Mouse (Mus musculus) hindbrain, embryonic 16.5 days (tissue): Measurements from ENCODE around the gene Vwa8. TPM values are rescaled to one million over a fixed set of nuclear protein-coding genes. Genes with fewer than 3 reads are reported as not detected.

Experiments used
- ATAC-seq: fragments of 200-750 bp; cut with Nextera tagmentation; 2 replicates; pipeline ENCODE4 v1.8.0; 2017; ENCODE audit warnings: moderate TSS enrichment, moderate library complexity
- H3K27ac ChIP-seq: fragments of 300-500 bp; sonication (generic); 2 replicates; pipeline ENCODE4 v1.5.1; 2014; ENCODE audit warnings: low read depth, mild to moderate bottlenecking, control low read depth, low read length, moderate library complexity
- H3K27me3 ChIP-seq: fragments of 300-500 bp; sonication (generic); replicated peaks from 2 replicates; pipeline ENCODE4 v1.6.1; 2014; ENCODE audit warnings: low read length; ENCODE audit not compliant: control insufficient read depth, insufficient read depth
- H3K36me3 ChIP-seq: fragments of 300-500 bp; sonication (generic); 2 replicates; pipeline ENCODE4 v1.6.1; 2014; ENCODE audit warnings: mild to moderate bottlenecking, low read length, moderate library complexity, mixed read lengths; ENCODE audit not compliant: control insufficient read depth, insufficient read depth
- H3K4me1 ChIP-seq: fragments of 300-500 bp; sonication (generic); 2 replicates; pipeline ENCODE4 v1.6.1; 2014; ENCODE audit warnings: low read depth, low read length; ENCODE audit not compliant: control insufficient read depth, insufficient read depth
- H3K4me2 ChIP-seq: fragments of 300-500 bp; sonication (generic); 2 replicates; pipeline ENCODE4 v1.6.1; 2014; ENCODE audit warnings: mild to moderate bottlenecking, low read length, control low read depth, moderate library complexity
- H3K4me3 ChIP-seq: fragments of 300-500 bp; sonication (generic); 2 replicates; pipeline ENCODE4 v1.5.1; 2014; ENCODE audit warnings: mild to moderate bottlenecking, low read length, control low read depth, moderate library complexity
- H3K9ac ChIP-seq: fragments of 300-500 bp; sonication (generic); 2 replicates; pipeline ENCODE4 v1.6.1; 2014; ENCODE audit warnings: low read depth, mild to moderate bottlenecking, control low read depth, low read length, moderate library complexity
- H3K9me3 ChIP-seq: fragments of 300-500 bp; sonication (generic); 2 replicates; pipeline ENCODE4 v1.6.1; 2014; ENCODE audit warnings: mild to moderate bottlenecking, low read length, moderate library complexity; ENCODE audit not compliant: control insufficient read depth
- WGBS: fragments of 180-500 bp; shearing (Covaris S2); extraction: QIAGEN DNeasy Blood & Tissue Kit; methylation state at CpG from one replicate; pipeline ENCODE4 v1.1.7; 2014; 5-methylcytosine and 5-hydroxymethylcytosine counted together
- polyA plus RNA-seq: library from polyadenylated mRNA; unstranded; fragments of >200 nt; fragmentation: Nextera tagmentation; extraction: Ambion mirVana; gene quantifications from 2 replicates; pipeline ENCODE4 v1.2.1, GENCODE M21; 2015

Vwa8 gene
- polyA plus RNA-seq, 1 experiment from 2014 or later: 7.9 TPM

- 91% methylated on average over 8 of the region's 8 CpGs for WGBS
- H3K4me3 ChIP-seq: no peak overlapping the region
- H3K36me3 ChIP-seq: no peaks in the 10 kb centered on the region
- H3K4me2 ChIP-seq: no peak overlapping the region
- no peak overlapping the region for H3K27ac ChIP-seq
- no peak overlapping the region for H3K9ac ChIP-seq
- no peaks in the 10 kb centered on the region for H3K9me3 ChIP-seq
- no peak for ATAC-seq
- H3K27me3 ChIP-seq: no peaks in the 10 kb centered on the region; the same call in 1 of the 2 replicates
- peaks cover 13% of the 10 kb centered on the region for H3K4me1 ChIP-seq
Observed at GRCm38 (mm10) chr14:79159451-79159850, 310.6 kb downstream of the Vwa8 start.

GRCm38 (mm10) chr14:79160486-79160885 lies 311.6 kb downstream of the Vwa8 start:
- no peak for ATAC-seq
- no peak overlapping the region for H3K9ac ChIP-seq
- H3K4me2 ChIP-seq: no peak overlapping the region
- no peaks in the 10 kb centered on the region; the same call in 1 of the 2 replicates for H3K27me3 ChIP-seq
- H3K4me3 ChIP-seq: no peak overlapping the region
- peaks cover 10% of the 10 kb centered on the region for H3K4me1 ChIP-seq
- H3K9me3 ChIP-seq: no peaks in the 10 kb centered on the region
- no peaks in the 10 kb centered on the region for H3K36me3 ChIP-seq
- H3K27ac ChIP-seq: no peak overlapping the region
- WGBS: 79% methylated on average over 10 of the region's 10 CpGs

GRCm38 (mm10) chr14:79160966-79161365 lies 312.1 kb downstream of the Vwa8 start:
- Histone ChIP-seq H3K4me3 (no peak overlapping the region), H3K27ac (no peak overlapping the region), H3K27me3 (no peaks in the 10 kb centered on the region; the same call in 1 of the 2 replicates), H3K4me1 (peaks cover 10% of the 10 kb centered on the region), H3K36me3 (no peaks in the 10 kb centered on the region), H3K9ac (no peak overlapping the region), H3K4me2 (no peak overlapping the region), H3K9me3 (no peaks in the 10 kb centered on the region)
- WGBS: 92% methylated on average over 7 of the region's 7 CpGs
- ATAC-seq: no peak

- Histone ChIP-seq H3K27me3 (no peaks in the 10 kb centered on the region; the same call in 1 of the 2 replicates), H3K4me3 (no peak overlapping the region), H3K27ac (no peak overlapping the region), H3K9me3 (no peaks in the 10 kb centered on the region), H3K4me1 (peaks cover 10% of the 10 kb centered on the region), H3K4me2 (no peak overlapping the region), H3K9ac (no peak overlapping the region), H3K36me3 (no peaks in the 10 kb centered on the region)
- ATAC-seq: no peak
- WGBS: 89% methylated on average over 9 of the region's 9 CpGs
Observed at GRCm38 (mm10) chr14:79161741-79162140, 312.9 kb downstream of the Vwa8 start.

- Histone ChIP-seq H3K27ac (no peak overlapping the region), H3K4me2 (no peak overlapping the region), H3K4me1 (peaks cover 2% of the 10 kb centered on the region; the same call in 1 of the 2 replicates), H3K4me3 (no peak overlapping the region), H3K9ac (no peak overlapping the region), H3K9me3 (no peaks in the 10 kb centered on the region), H3K36me3 (no peaks in the 10 kb centered on the region), H3K27me3 (no peaks in the 10 kb centered on the region; the same call in 1 of the 2 replicates)
- ATAC-seq: no peak; the same call in 1 of the 2 replicates
- WGBS: 51% methylated on average over 9 of the region's 9 CpGs
Observed at GRCm38 (mm10) chr14:79162678-79163077, 313.8 kb downstream of the Vwa8 start.

- no peaks in the 10 kb centered on the region for H3K36me3 ChIP-seq
- no peaks in the 10 kb centered on the region for H3K9me3 ChIP-seq
- H3K4me1 ChIP-seq: no peaks in the 10 kb centered on the region
- no peak for ATAC-seq
- H3K9ac ChIP-seq: no peak overlapping the region
- H3K4me2 ChIP-seq: no peak overlapping the region
- 81% methylated on average over 4 of the region's 4 CpGs for WGBS
- no peak overlapping the region for H3K4me3 ChIP-seq
- no peak overlapping the region for H3K27ac ChIP-seq
- H3K27me3 ChIP-seq: no peaks in the 10 kb centered on the region; the same call in 1 of the 2 replicates
Observed at GRCm38 (mm10) chr14:79164334-79164733, 315.5 kb downstream of the Vwa8 start.

- ATAC-seq: no peak
- Histone ChIP-seq H3K9ac (no peak overlapping the region), H3K4me1 (no peaks in the 10 kb centered on the region), H3K27me3 (no peaks in the 10 kb centered on the region; the same call in 1 of the 2 replicates), H3K9me3 (no peaks in the 10 kb centered on the region), H3K36me3 (no peaks in the 10 kb centered on the region), H3K4me3 (no peak overlapping the region), H3K27ac (no peak overlapping the region), H3K4me2 (no peak overlapping the region)
- WGBS: 97% methylated on average over 2 of the region's 2 CpGs
Observed at GRCm38 (mm10) chr14:79164925-79165324, 316.1 kb downstream of the Vwa8 start.

GRCm38 (mm10) chr14:79174526-79174925 lies 325.7 kb downstream of the Vwa8 start:
- no peak overlapping the region for H3K9ac ChIP-seq
- ATAC-seq: no peak
- H3K36me3 ChIP-seq: peaks cover 3% of the 10 kb centered on the region; the same call in 1 of the 2 replicates
- no peak overlapping the region for H3K4me3 ChIP-seq
- H3K27ac ChIP-seq: no peak overlapping the region
- H3K27me3 ChIP-seq: no peaks in the 10 kb centered on the region
- WGBS: 95% methylated on average over 4 of the region's 4 CpGs
- no peak overlapping the region for H3K4me2 ChIP-seq
- no peaks in the 10 kb centered on the region for H3K4me1 ChIP-seq
- no peaks in the 10 kb centered on the region for H3K9me3 ChIP-seq

- Histone ChIP-seq H3K9ac (no peak overlapping the region), H3K9me3 (no peaks in the 10 kb centered on the region), H3K27me3 (no peaks in the 10 kb centered on the region), H3K27ac (no peak overlapping the region), H3K4me1 (no peaks in the 10 kb centered on the region), H3K36me3 (peaks cover 3% of the 10 kb centered on the region; the same call in 1 of the 2 replicates), H3K4me2 (no peak overlapping the region), H3K4me3 (no peak overlapping the region)
- WGBS: 86% methylated on average over 7 of the region's 7 CpGs
- ATAC-seq: no peak
Observed at GRCm38 (mm10) chr14:79177754-79178153, 328.9 kb downstream of the Vwa8 start.

- no peak overlapping the region for H3K4me2 ChIP-seq
- no peak overlapping the region for H3K27ac ChIP-seq
- no peak overlapping the region for H3K9ac ChIP-seq
- no peaks in the 10 kb centered on the region for H3K9me3 ChIP-seq
- no peak overlapping the region for H3K4me3 ChIP-seq
- peaks cover 3% of the 10 kb centered on the region; the same call in 1 of the 2 replicates for H3K36me3 ChIP-seq
- H3K4me1 ChIP-seq: no peaks in the 10 kb centered on the region
- no peaks in the 10 kb centered on the region for H3K27me3 ChIP-seq
- ATAC-seq: no peak
- 74% methylated on average over 9 of the region's 9 CpGs for WGBS
Observed at GRCm38 (mm10) chr14:79178247-79178646, 329.4 kb downstream of the Vwa8 start.
